Mouse (Mus musculus): ENCODE measurements around the gene Frem1. TPM values are rescaled to one million over a fixed set of nuclear protein-coding genes. Genes with fewer than 3 reads are reported as not detected.

Frem1 gene
- polyA plus RNA-seq, 1 experiment: 5.7 TPM

GRCm38 (mm10) chr4:83030097-83030496 is 22.0 kb downstream of the Frem1 start:
- DNase-seq (ENCODE audit: low read depth): no peak

- no peak for DNase-seq (ENCODE audit: low read depth)
Measured at GRCm38 (mm10) chr4:83020759-83021555, 31.2 kb downstream of the Frem1 start.

- no peak for DNase-seq (ENCODE audit: low read depth)
Measured at GRCm38 (mm10) chr4:83018111-83019105, 33.7 kb downstream of the Frem1 start.

- no peak for DNase-seq (ENCODE audit: low read depth)
Measured at GRCm38 (mm10) chr4:83014538-83014937, 37.6 kb downstream of the Frem1 start.

GRCm38 (mm10) chr4:83004086-83004485 is 48.1 kb downstream of the Frem1 start:
- DNase-seq (ENCODE audit: low read depth): no peak

- DNase-seq (ENCODE audit: low read depth): no peak
Measured at GRCm38 (mm10) chr4:82992042-82992441, 60.1 kb downstream of the Frem1 start.

GRCm38 (mm10) chr4:82990973-82991695 is 61.0 kb downstream of the Frem1 start:
- DNase-seq (ENCODE audit: low read depth): no peak

- DNase-seq (ENCODE audit: low read depth): no peak
Measured at GRCm38 (mm10) chr4:82972381-82972780, 79.8 kb downstream of the Frem1 start.

GRCm38 (mm10) chr4:82970901-82971648 is 81.1 kb downstream of the Frem1 start:
- no peak for DNase-seq (ENCODE audit: low read depth)

GRCm38 (mm10) chr4:82961024-82961423 is 91.1 kb downstream of the Frem1 start:
- DNase-seq (ENCODE audit: low read depth): no peak

GRCm38 (mm10) chr4:82957827-82958538 is 94.2 kb downstream of the Frem1 start:
- DNase-seq (ENCODE audit: low read depth): no peak

- DNase-seq (ENCODE audit: low read depth): no peak
Measured at GRCm38 (mm10) chr4:82953992-82954391, 98.1 kb downstream of the Frem1 start.

- DNase-seq (ENCODE audit: low read depth): no peak
Measured at GRCm38 (mm10) chr4:82949511-82949910, 102.6 kb downstream of the Frem1 start.

- no peak for DNase-seq (ENCODE audit: low read depth)
Measured at GRCm38 (mm10) chr4:82946721-82947120, 105.4 kb downstream of the Frem1 start.

GRCm38 (mm10) chr4:82946276-82946612 is 105.9 kb downstream of the Frem1 start:
- DNase-seq (ENCODE audit: low read depth): no peak

- DNase-seq (ENCODE audit: low read depth): no peak
Measured at GRCm38 (mm10) chr4:82945572-82946275, 106.4 kb downstream of the Frem1 start.

- DNase-seq (ENCODE audit: low read depth): no peak
Measured at GRCm38 (mm10) chr4:82940680-82941079, 111.5 kb downstream of the Frem1 start.

- no peak for DNase-seq (ENCODE audit: low read depth)
Measured at GRCm38 (mm10) chr4:82940248-82940647, 111.9 kb downstream of the Frem1 start.

- no peak for DNase-seq (ENCODE audit: low read depth)
Measured at GRCm38 (mm10) chr4:82934308-82934707, 117.8 kb downstream of the Frem1 start.

GRCm38 (mm10) chr4:82933698-82934210 is 118.4 kb downstream of the Frem1 start:
- no peak for DNase-seq (ENCODE audit: low read depth)

Measured in gonadal fat pad, adult 2 months (tissue).